Mouse (Mus musculus) E14TG2a.4 (cell line): Measurements from ENCODE around the gene Adprm.

Source experiments
- CTCF ChIP-seq: conservative IDR thresholded peaks from 2 replicates; pipeline ENCODE4 v1.5.1; 2014; ENCODE audit warnings: low read length
- NANOG ChIP-seq: IDR thresholded peaks from 2 replicates; pipeline ENCODE4 v1.6.1; 2014; ENCODE audit warnings: borderline replicate concordance, low read length, mixed read lengths
- POU5F1 ChIP-seq: IDR thresholded peaks from 2 replicates; pipeline ENCODE4 v1.6.1; 2014; ENCODE audit warnings: low read length, borderline replicate concordance

- no peak for TF ChIP-seq CTCF
- no peak for TF ChIP-seq POU5F1
- no peak for TF ChIP-seq NANOG
These were observed 40.8 kb upstream of the Adprm start for GRCm38 (mm10) chr11:67093201-67093600.
